Mouse (Mus musculus): ENCODE results near the gene Fcgrt.

DNA sequence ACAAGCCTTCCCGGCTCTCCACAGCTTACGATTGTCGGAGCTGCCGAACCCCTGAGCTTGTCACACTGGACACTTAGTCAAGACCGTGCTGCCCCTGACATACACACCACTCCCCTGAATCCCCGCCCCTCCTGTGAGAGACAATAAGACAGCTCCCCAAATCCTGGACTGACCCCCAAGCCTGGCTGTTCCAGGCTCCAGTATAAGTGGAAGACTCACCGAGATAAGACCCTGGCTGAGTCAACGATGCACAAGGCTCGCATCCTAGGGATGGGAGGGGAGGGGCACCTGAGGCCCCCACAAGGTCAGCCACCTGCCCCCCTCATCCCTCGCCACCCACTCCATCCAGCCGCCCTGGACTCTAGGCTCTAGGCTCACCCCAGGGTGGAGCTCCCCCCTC, 28.2 kb upstream of the Fcgrt start:
- TF ChIP-seq GATA1 (IDR thresholded peaks at IDR 0.05; ENCODE audit: low read depth, low read length) (no peak), CTCF (IDR thresholded peaks at IDR 0.05 in 2 of 3, conservative IDR thresholded peaks at IDR 0.05 in 1 of 3; ENCODE audit: control insufficient read depth in 1 of 3, insufficient read depth in 1 of 3, low read depth in 2 of 3, low read length in 3 of 3, poor library complexity in 1 of 3, severe bottlenecking in 1 of 3) (no peak), CHD2 (IDR thresholded peaks at IDR 0.05; ENCODE audit: low read length) (no peak), CHD1 (IDR thresholded peaks at IDR 0.05; ENCODE audit: low read depth, low read length) (no peak), SIN3A (IDR thresholded peaks at IDR 0.05; ENCODE audit: low read length) (no peak), MEF2A (IDR thresholded peaks at IDR 0.05; ENCODE audit: extremely low read depth, insufficient replicate concordance, low read depth, low read length, poor library complexity, severe bottlenecking) (no peak), POLR2A (IDR thresholded peaks at IDR 0.05; ENCODE audit: control insufficient read depth in 1 of 2, insufficient read depth in 1 of 2, low read depth in 1 of 2, low read length in 2 of 2, poor library complexity in 1 of 2) (no peak), USF2 (IDR thresholded peaks at IDR 0.05; ENCODE audit: borderline replicate concordance in 1 of 2, insufficient read depth in 1 of 2, low read depth in 1 of 2, low read length in 2 of 2) (no peak), HCFC1 (IDR thresholded peaks at IDR 0.05; ENCODE audit: low read depth, low read length) (no peak), E2F4 (IDR thresholded peaks at IDR 0.05; ENCODE audit: borderline replicate concordance, low read depth, low read length) (no peak), MYB (IDR thresholded peaks at IDR 0.05; ENCODE audit: low read depth, low read length) (no peak), TBP (IDR thresholded peaks at IDR 0.05; ENCODE audit: low read depth, low read length) (no peak)
